Mouse (Mus musculus): ENCODE measurements around the gene Nck2.

DNA sequence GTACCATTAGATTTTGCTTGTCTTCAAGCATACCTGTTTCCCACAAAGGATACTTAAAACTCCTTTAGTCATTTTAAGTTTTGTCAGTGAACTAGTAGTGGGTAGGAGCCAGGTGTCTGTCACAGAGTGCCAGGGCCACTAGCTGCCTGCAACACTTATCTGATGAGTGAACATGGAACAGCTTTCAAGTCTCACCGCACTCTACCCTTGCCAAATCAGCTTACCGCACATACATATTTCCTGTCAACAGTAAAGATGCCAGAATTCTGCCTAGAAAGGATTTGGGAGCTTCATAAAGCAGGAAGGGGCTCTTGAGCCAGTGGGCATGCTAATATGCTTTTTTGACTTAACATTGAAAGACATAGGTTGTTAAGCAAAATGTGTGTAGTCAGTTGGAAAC is 94.3 kb downstream of the Nck2 start:
- TF ChIP-seq CTCF (IDR thresholded peaks at IDR 0.05; ENCODE audit: insufficient read depth, low read length) (no peak), POLR2A (IDR thresholded peaks at IDR 0.05; ENCODE audit: borderline replicate concordance, extremely low read depth, low read depth, low read length) (no peak)

Data from lung, adult 2 months (tissue).